Mouse (Mus musculus) lung, postnatal 0 days (tissue): ENCODE measurements around the gene Vash2. TPM values are rescaled to one million over a fixed set of nuclear protein-coding genes. Genes with fewer than 3 reads are reported as not detected.

ENCODE experiments used
- ATAC-seq: fragments of 200-750 bp; cut with Nextera tagmentation; 2 replicates; pipeline ENCODE4 v1.8.0; 2017; ENCODE audit warnings: moderate library complexity
- DNase-seq: peaks from one replicate; pipeline ENCODE4 v3.0.0-alpha.2; 2016; ENCODE audit warnings: low spot score
- H3K27ac ChIP-seq: fragments of 300-500 bp; sonication (generic); 2 replicates; pipeline ENCODE4 v1.5.1; 2014; ENCODE audit warnings: antibody characterized with exemption, mild to moderate bottlenecking, low read length, mixed read lengths
- H3K27me3 ChIP-seq: fragments of 300-500 bp; sonication (generic); replicated peaks from 2 replicates; pipeline ENCODE4 v1.6.1; 2014; ENCODE audit warnings: low read length, mixed read lengths; ENCODE audit not compliant: insufficient read depth
- H3K36me3 ChIP-seq: fragments of 300-500 bp; sonication (generic); 2 replicates; pipeline ENCODE4 v1.6.1; 2014; ENCODE audit warnings: low read length, mixed read lengths; ENCODE audit not compliant: insufficient read depth
- H3K4me1 ChIP-seq: fragments of 300-500 bp; sonication (generic); 2 replicates; pipeline ENCODE4 v1.6.1; 2014; ENCODE audit warnings: antibody characterized with exemption, low read depth, low read length, mixed read lengths; ENCODE audit not compliant: insufficient read depth
- H3K4me2 ChIP-seq: fragments of 300-500 bp; sonication (generic); replicated peaks from 2 replicates; pipeline ENCODE4 v1.6.1; 2014; ENCODE audit warnings: low read depth, mild to moderate bottlenecking, low read length, moderate library complexity, mixed read lengths
- H3K4me3 ChIP-seq: fragments of 300-500 bp; sonication (generic); 2 replicates; pipeline ENCODE4 v1.5.1; 2014; ENCODE audit warnings: low read depth, low read length
- H3K9ac ChIP-seq: fragments of 300-500 bp; sonication (generic); replicated peaks from 2 replicates; pipeline ENCODE4 v1.6.1; 2014; ENCODE audit warnings: low read depth, mild to moderate bottlenecking
- H3K9me3 ChIP-seq: fragments of 300-500 bp; sonication (generic); 2 replicates; pipeline ENCODE4 v1.6.1; 2016; ENCODE audit warnings: low read length, mixed read lengths
- CTCF ChIP-seq: IDR thresholded peaks from 2 replicates; pipeline ENCODE4 v1.5.1; 2016; ENCODE audit warnings: antibody characterized with exemption, mild to moderate bottlenecking
- EP300 ChIP-seq: IDR thresholded peaks from 2 replicates; pipeline ENCODE4 v1.6.1; 2016; ENCODE audit warnings: antibody characterized with exemption, mild to moderate bottlenecking, control low read depth
- WGBS: fragments of 180-500 bp; shearing (Covaris S2); extraction: QIAGEN DNeasy Blood & Tissue Kit; methylation state at CpG from one replicate; pipeline ENCODE4 v1.1.7; 2014; 5-methylcytosine and 5-hydroxymethylcytosine counted together
- polyA plus RNA-seq: library from polyadenylated mRNA; unstranded; fragments of >200 nt; fragmentation: Nextera tagmentation; extraction: Ambion mirVana; gene quantifications from 2 replicates; pipeline ENCODE4 v1.2.1, GENCODE M21; 2015

Gene Vash2
- polyA plus RNA-seq, 1 experiment from 2014 or later = 4.2 TPM

- no peak for ATAC-seq
- H3K4me3 ChIP-seq = no peak overlapping the region
- no peak overlapping the region for H3K4me2 ChIP-seq
- no peak for DNase-seq
- peaks cover 9% of the 10 kb centered on the region; the same call in 1 of the 2 replicates for H3K4me1 ChIP-seq
- no peak overlapping the region for H3K27ac ChIP-seq
- H3K36me3 ChIP-seq = no peaks in the 10 kb centered on the region
- no peak for TF ChIP-seq CTCF
- TF ChIP-seq EP300 = no peak
- H3K9me3 ChIP-seq = no peaks in the 10 kb centered on the region
- H3K9ac ChIP-seq = no peak overlapping the region
- WGBS = 84% methylated on average over 3 of the region's 3 CpGs
- H3K27me3 ChIP-seq = no peaks in the 10 kb centered on the region
These were observed 41.3 kb upstream of the Vash2 start for GRCm38 (mm10) chr1:191020217-191020924.

- WGBS = 95% methylated on average over 5 of the region's 5 CpGs
- Histone ChIP-seq H3K4me3 (no peak overlapping the region), H3K9me3 (no peaks in the 10 kb centered on the region), H3K9ac (no peak overlapping the region), H3K4me1 (0 out of 2 replicates have a peak, but pooled peaks cover 3% of the 10 kb centered on the region), H3K27me3 (no peaks in the 10 kb centered on the region), H3K36me3 (no peaks in the 10 kb centered on the region), H3K4me2 (no peak overlapping the region), H3K27ac (no peak overlapping the region)
- DNase-seq = no peak
- no peak for ATAC-seq
- TF ChIP-seq EP300 = no peak
- TF ChIP-seq CTCF = no peak
These were observed 40.7 kb upstream of the Vash2 start for GRCm38 (mm10) chr1:191019803-191020202.

GRCm38 (mm10) chr1:191014271-191014670 is 35.2 kb upstream of the Vash2 start:
- H3K4me1 ChIP-seq = no peaks in the 10 kb centered on the region
- ATAC-seq (no peak), DNase-seq (no peak)
- H3K36me3 ChIP-seq = 0 out of 2 replicates have a peak, but pooled peaks cover 3% of the 10 kb centered on the region
- H3K27me3 ChIP-seq = no peaks in the 10 kb centered on the region
- no peak overlapping the region for H3K27ac ChIP-seq
- no peaks in the 10 kb centered on the region for H3K9me3 ChIP-seq
- WGBS = 93% methylated on average over 3 of the region's 3 CpGs
- H3K4me2 ChIP-seq = no peak overlapping the region
- no peak overlapping the region for H3K4me3 ChIP-seq
- TF ChIP-seq EP300 = no peak
- TF ChIP-seq CTCF = no peak
- H3K9ac ChIP-seq = no peak overlapping the region

GRCm38 (mm10) chr1:191008707-191009106 is 29.6 kb upstream of the Vash2 start:
- no peaks in the 10 kb centered on the region for H3K9me3 ChIP-seq
- no peak overlapping the region for H3K4me2 ChIP-seq
- over 99% methylated on average over 5 of the region's 5 CpGs for WGBS
- H3K36me3 ChIP-seq = peaks cover 22% of the 10 kb centered on the region; the same call in 1 of the 2 replicates
- no peak for ATAC-seq
- no peaks in the 10 kb centered on the region for H3K4me1 ChIP-seq
- H3K27ac ChIP-seq = no peak overlapping the region
- no peak for DNase-seq
- no peak overlapping the region for H3K9ac ChIP-seq
- H3K27me3 ChIP-seq = no peaks in the 10 kb centered on the region
- H3K4me3 ChIP-seq = no peak overlapping the region
- TF ChIP-seq EP300 = no peak
- TF ChIP-seq CTCF = peak; percentile 37

- peak; percentile 24 for DNase-seq
- no peak for ATAC-seq
These were observed 23.1 kb upstream of the Vash2 start for GRCm38 (mm10) chr1:191002201-191002600.

GRCm38 (mm10) chr1:191000686-191001085 is 21.6 kb upstream of the Vash2 start:
- H3K36me3 ChIP-seq = 0 out of 2 replicates have a peak, but pooled peaks cover 4% of the 10 kb centered on the region
- no peak overlapping the region for H3K27ac ChIP-seq
- no peak for DNase-seq
- H3K9me3 ChIP-seq = 0 out of 2 replicates have a peak, but pooled peaks cover 4% of the 10 kb centered on the region
- TF ChIP-seq CTCF (no peak), EP300 (no peak)
- no peak overlapping the region for H3K4me3 ChIP-seq
- no peak for ATAC-seq
- H3K4me1 ChIP-seq = no peaks in the 10 kb centered on the region
- H3K27me3 ChIP-seq = no peaks in the 10 kb centered on the region
- no peak overlapping the region for H3K4me2 ChIP-seq
- H3K9ac ChIP-seq = no peak overlapping the region
- WGBS = 79% methylated on average over 3 of the region's 3 CpGs

More at GRCm38 (mm10) chr1:191002201-191002600, 23.1 kb upstream of the Vash2 start:
- no peak overlapping the region for H3K4me2 ChIP-seq
- TF ChIP-seq EP300 (no peak), CTCF (peak; percentile 63)
- peaks cover 7% of the 10 kb centered on the region; the same call in 1 of the 2 replicates for H3K36me3 ChIP-seq
- WGBS = 62% methylated on average over 6 of the region's 6 CpGs
- no peak overlapping the region for H3K27ac ChIP-seq
- H3K9me3 ChIP-seq = 0 out of 2 replicates have a peak, but pooled peaks cover 4% of the 10 kb centered on the region
- no peaks in the 10 kb centered on the region for H3K27me3 ChIP-seq
- no peaks in the 10 kb centered on the region for H3K4me1 ChIP-seq
- H3K9ac ChIP-seq = no peak overlapping the region
- no peak overlapping the region for H3K4me3 ChIP-seq
